Mouse (Mus musculus): Measurements from ENCODE around the gene Gm11444. TPM values are rescaled to one million over a fixed set of nuclear protein-coding genes. Genes with fewer than 3 reads are reported as not detected.
A peak's percentile ranks its signal among the peaks of the same experiment; 100 is the strongest.

Gene Gm11444
- polyA plus RNA-seq, 2 experiments, result not detected

DNA sequence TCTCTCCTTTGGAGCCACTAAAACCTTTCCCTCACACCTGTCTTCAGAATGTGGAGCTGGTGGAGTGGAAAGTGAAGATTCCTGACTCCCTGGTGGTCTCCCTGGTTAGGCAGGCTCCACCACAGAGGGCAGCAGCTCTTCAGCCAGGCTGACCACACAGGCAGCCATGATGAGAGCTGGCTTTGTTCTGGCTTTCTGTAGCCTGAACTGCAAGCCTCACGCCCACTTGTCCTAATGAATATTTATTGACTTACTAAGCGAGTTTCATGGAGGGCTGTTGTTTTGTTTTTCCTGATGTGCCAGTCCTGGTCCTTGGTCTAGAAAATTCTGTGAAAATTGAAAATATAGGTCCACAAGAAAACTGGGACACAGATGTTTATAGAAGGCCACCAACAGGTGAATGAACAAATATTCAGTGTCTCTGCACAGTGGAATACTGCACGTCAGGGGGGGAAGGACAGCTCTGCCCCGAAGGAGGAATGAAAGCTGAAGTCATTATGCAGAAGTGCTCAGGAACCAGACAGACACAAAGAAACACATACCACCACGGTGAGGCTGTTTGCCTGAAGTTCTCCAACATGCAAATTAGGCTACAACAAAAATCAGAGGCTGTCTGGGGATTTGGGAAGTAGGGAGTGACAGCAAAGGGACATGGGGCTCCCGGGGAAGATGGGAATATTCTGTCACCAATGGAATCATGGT is 8.0 kb upstream of the Gm11444 start:
- TF ChIP-seq CTCF (IDR thresholded peaks at IDR 0.05; ENCODE audit: low read depth) (no peak), EP300 (IDR thresholded peaks at IDR 0.05; ENCODE audit: low read depth) (no peak)
- Histone ChIP-seq H3K9ac (replicated peaks) (no peak overlapping the region), H3K27ac (no peak overlapping the region), H3K4me3 (ENCODE audit: insufficient read depth in 1 of 2, low read depth in 2 of 2, low read length in 2 of 2) (no peak overlapping the region), H3K9me3 (ENCODE audit: control insufficient read depth, low read length) (no peaks in the 10 kb centered on the region), H3K4me1 (replicated peaks; ENCODE audit: control insufficient read depth in 2 of 2, insufficient read depth in 2 of 2, low read length in 1 of 2) (no peaks in the 10 kb centered on the region), H3K4me2 (ENCODE audit: low read depth) (no peak overlapping the region), H3K27me3 (ENCODE audit: control insufficient read depth, insufficient read depth, low read length) (no peaks in the 10 kb centered on the region), H3K36me3 (replicated peaks; ENCODE audit: control insufficient read depth, insufficient read depth, low read depth) (no peaks in the 10 kb centered on the region)
- ATAC-seq (ENCODE audit: insufficient read depth) (no peak), DNase-seq (ENCODE audit: low read depth in 3 of 3, low spot score in 3 of 3) (no peak)
- WGBS (ENCODE audit: insufficient replicate concordance), result 32% methylated on average over 6 of the region's 6 CpGs

GRCm38 (mm10) chr11:85850758-85851157 is 625 bp upstream of the Gm11444 start:
- Histone ChIP-seq H3K9me3 (ENCODE audit: control insufficient read depth, low read length) (no peaks in the 10 kb centered on the region), H3K4me1 (replicated peaks; ENCODE audit: control insufficient read depth in 2 of 2, insufficient read depth in 2 of 2, low read length in 1 of 2) (no peaks in the 10 kb centered on the region), H3K27ac (no peak overlapping the region), H3K27me3 (ENCODE audit: control insufficient read depth, insufficient read depth, low read length) (peaks cover 6% of the 10 kb centered on the region), H3K4me3 (ENCODE audit: insufficient read depth in 1 of 2, low read depth in 2 of 2, low read length in 2 of 2) (no peak overlapping the region), H3K9ac (replicated peaks) (no peak overlapping the region), H3K4me2 (ENCODE audit: low read depth) (no peak overlapping the region), H3K36me3 (replicated peaks; ENCODE audit: control insufficient read depth, insufficient read depth, low read depth) (no peaks in the 10 kb centered on the region)
- TF ChIP-seq EP300 (IDR thresholded peaks at IDR 0.05; ENCODE audit: low read depth) (no peak), CTCF (IDR thresholded peaks at IDR 0.05; ENCODE audit: low read depth) (peak; percentile 31)
- ATAC-seq (ENCODE audit: insufficient read depth) (no peak), DNase-seq (ENCODE audit: low read depth in 3 of 3, low spot score in 3 of 3) (no peak)
- WGBS (ENCODE audit: insufficient replicate concordance), result 37% methylated on average over 6 of the region's 6 CpGs

DNA sequence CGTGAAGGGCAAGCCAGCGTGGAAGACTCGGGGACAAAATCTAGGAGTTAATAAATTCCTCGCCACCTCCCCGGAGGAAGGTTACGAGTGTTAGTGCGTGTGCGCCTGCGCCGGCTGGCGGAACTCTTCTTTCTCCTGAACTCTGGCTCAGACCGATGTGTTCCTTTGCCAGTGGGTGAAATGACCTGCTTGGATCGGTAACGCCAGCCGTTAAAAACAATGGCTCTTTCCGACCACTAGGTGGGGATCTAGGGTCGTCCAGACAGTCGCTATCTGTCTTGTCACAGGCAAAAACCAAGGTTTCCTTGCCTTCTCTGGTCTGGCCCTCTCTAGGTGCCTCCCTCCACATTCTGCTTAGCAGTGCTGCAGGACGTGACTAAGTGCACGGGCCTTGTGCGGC is 1.1 kb downstream of the Gm11444 start:
- Histone ChIP-seq H3K27ac (no peak overlapping the region), H3K4me3 (ENCODE audit: insufficient read depth in 1 of 2, low read depth in 2 of 2, low read length in 2 of 2) (no peak overlapping the region), H3K9ac (replicated peaks) (no peak overlapping the region), H3K4me2 (ENCODE audit: low read depth) (no peak overlapping the region), H3K27me3 (ENCODE audit: control insufficient read depth, insufficient read depth, low read length) (peaks cover 23% of the 10 kb centered on the region), H3K9me3 (ENCODE audit: control insufficient read depth, low read length) (no peaks in the 10 kb centered on the region), H3K36me3 (replicated peaks; ENCODE audit: control insufficient read depth, insufficient read depth, low read depth) (no peaks in the 10 kb centered on the region), H3K4me1 (replicated peaks; ENCODE audit: control insufficient read depth in 2 of 2, insufficient read depth in 2 of 2, low read length in 1 of 2) (no peaks in the 10 kb centered on the region; a peak in 1 of 4 replicates)
- ATAC-seq (ENCODE audit: insufficient read depth), result peak; percentile 59; the same call in 1 of the 2 replicates
- WGBS (ENCODE audit: insufficient replicate concordance), result 4% methylated on average over 21 of the region's 21 CpGs
- peak; percentile 91 for TF ChIP-seq CTCF (IDR thresholded peaks at IDR 0.05; ENCODE audit: low read depth)
- TF ChIP-seq EP300 (IDR thresholded peaks at IDR 0.05; ENCODE audit: low read depth), result no peak
- DNase-seq (ENCODE audit: low read depth in 3 of 3, low spot score in 3 of 3), result peak; percentile 42 to 60 (median 53)

GRCm38 (mm10) chr11:85846509-85846908 is 3.6 kb downstream of the Gm11444 start:
- TF ChIP-seq CTCF (IDR thresholded peaks at IDR 0.05; ENCODE audit: low read depth), result no peak
- no peak for TF ChIP-seq EP300 (IDR thresholded peaks at IDR 0.05; ENCODE audit: low read depth)
- H3K36me3 ChIP-seq (replicated peaks; ENCODE audit: control insufficient read depth, insufficient read depth, low read depth), result no peaks in the 10 kb centered on the region
- 45% methylated on average over 4 of the region's 4 CpGs for WGBS (ENCODE audit: insufficient replicate concordance)
- H3K9ac ChIP-seq (replicated peaks), result no peak overlapping the region
- ATAC-seq (ENCODE audit: insufficient read depth) (no peak), DNase-seq (ENCODE audit: low read depth in 3 of 3, low spot score in 3 of 3) (no peak)
- peaks cover 3 to 7% of the 10 kb centered on the region in 2 experiments; a peak in 2 of 4 replicates for H3K4me1 ChIP-seq (replicated peaks; ENCODE audit: control insufficient read depth in 2 of 2, insufficient read depth in 2 of 2, low read length in 1 of 2)
- no peaks in the 10 kb centered on the region for H3K9me3 ChIP-seq (ENCODE audit: control insufficient read depth, low read length)
- no peak overlapping the region for H3K27ac ChIP-seq
- H3K4me3 ChIP-seq (ENCODE audit: insufficient read depth in 1 of 2, low read depth in 2 of 2, low read length in 2 of 2), result no peak overlapping the region
- peaks cover 48% of the 10 kb centered on the region for H3K27me3 ChIP-seq (ENCODE audit: control insufficient read depth, insufficient read depth, low read length)
- no peak overlapping the region for H3K4me2 ChIP-seq (ENCODE audit: low read depth)

- no peaks in the 10 kb centered on the region for H3K36me3 ChIP-seq (replicated peaks; ENCODE audit: control insufficient read depth, insufficient read depth, low read depth)
- H3K27ac ChIP-seq, result no peak overlapping the region
- ATAC-seq (ENCODE audit: insufficient read depth) (no peak), DNase-seq (ENCODE audit: low read depth in 3 of 3, low spot score in 3 of 3) (no peak)
- no peak overlapping the region for H3K4me2 ChIP-seq (ENCODE audit: low read depth)
- 32% methylated on average over 5 of the region's 5 CpGs for WGBS (ENCODE audit: insufficient replicate concordance)
- H3K9ac ChIP-seq (replicated peaks), result no peak overlapping the region
- no peaks in the 10 kb centered on the region for H3K9me3 ChIP-seq (ENCODE audit: control insufficient read depth, low read length)
- H3K4me3 ChIP-seq (ENCODE audit: insufficient read depth in 1 of 2, low read depth in 2 of 2, low read length in 2 of 2), result no peak overlapping the region
- H3K4me1 ChIP-seq (replicated peaks; ENCODE audit: control insufficient read depth in 2 of 2, insufficient read depth in 2 of 2, low read length in 1 of 2), result peaks cover 3 to 7% of the 10 kb centered on the region in 2 experiments; a peak in 2 of 4 replicates
- no peak for TF ChIP-seq EP300 (IDR thresholded peaks at IDR 0.05; ENCODE audit: low read depth)
- TF ChIP-seq CTCF (IDR thresholded peaks at IDR 0.05; ENCODE audit: low read depth), result no peak
- H3K27me3 ChIP-seq (ENCODE audit: control insufficient read depth, insufficient read depth, low read length), result peaks cover 54% of the 10 kb centered on the region
These were observed 4.2 kb downstream of the Gm11444 start for GRCm38 (mm10) chr11:85845921-85846320.
